Mouse (Mus musculus): Measurements from ENCODE around the gene Zfp235. TPM values are rescaled to one million over a fixed set of nuclear protein-coding genes. Genes with fewer than 3 reads are reported as not detected.

Gene Zfp235
- 5.5 and 7.1 TPM in 2 replicates for polyA plus RNA-seq (2016; fragmentation: Nextera tagmentation; extraction: Ambion mirVana)

DNA sequence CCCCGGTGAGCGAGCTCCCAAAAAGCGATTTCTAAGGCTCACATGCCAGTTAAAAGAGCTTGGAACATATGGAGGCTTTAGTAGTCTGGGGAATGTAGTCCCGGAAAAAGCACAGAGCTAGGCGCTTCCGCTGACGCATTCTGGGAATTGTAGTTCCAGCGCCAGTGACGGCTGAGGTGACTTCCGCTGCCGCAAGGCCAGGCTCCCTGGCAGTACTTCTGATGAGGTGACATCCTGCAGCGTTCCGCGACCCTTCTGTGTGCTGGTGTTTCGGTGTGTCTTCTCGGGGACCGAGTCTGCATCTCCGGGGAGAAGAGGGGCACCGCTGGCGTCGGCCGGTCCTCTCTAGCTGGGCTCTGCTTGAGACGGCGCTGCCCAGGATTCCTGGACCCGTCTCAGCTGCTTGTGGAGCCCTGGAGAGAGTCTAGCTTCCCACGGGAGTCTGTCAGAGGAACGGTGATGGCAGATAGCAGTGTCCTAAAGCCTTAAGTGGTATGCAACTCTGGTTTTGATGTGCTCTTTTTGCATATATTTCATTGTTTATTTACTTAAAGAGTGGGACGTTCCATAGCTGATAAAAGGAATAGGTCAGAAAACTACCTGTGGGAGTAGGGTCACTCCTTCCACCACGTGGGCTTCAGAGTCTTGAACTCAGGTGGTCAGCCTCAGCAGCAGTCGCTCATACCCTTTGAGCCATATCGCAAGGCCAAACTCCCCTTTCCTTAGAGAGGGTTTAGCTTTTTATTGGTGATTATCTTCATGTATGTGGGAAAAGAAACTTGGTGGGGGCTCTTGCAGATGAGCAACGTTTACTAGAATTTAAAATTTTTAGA lies at the start of gene Zfp235:
Gene Zfp235 (plus strand): TSS at position 174 of the 833 bp plus-strand sequence.
- WGBS (ENCODE audit: insufficient replicate concordance), result 5% methylated on average over 32 of the region's 32 CpGs
- peak; percentile 94 for ATAC-seq
- H3K36me3 ChIP-seq, result peaks cover 34% of the 10 kb centered on the region
- peak within 1 kb of the TSS; percentile 70 for H3K4me3 ChIP-seq
- no peaks in the 10 kb centered on the region for H3K27me3 ChIP-seq (replicated peaks)
- peak within 1 kb of the TSS; percentile 84 for H3K4me2 ChIP-seq
- H3K9ac ChIP-seq, result peak within 1 kb of the TSS; percentile 74
- H3K27ac ChIP-seq, result no peak within 1 kb of the TSS
- peaks cover 17% of the 10 kb centered on the region for H3K4me1 ChIP-seq
- no peaks in the 10 kb centered on the region for H3K9me3 ChIP-seq (replicated peaks)

GRCm38 (mm10) chr7:24086871-24087270 lies 47.1 kb upstream of the Zfp235 start:
- no peak for ATAC-seq
- no peak overlapping the region for H3K4me2 ChIP-seq
- H3K27me3 ChIP-seq (replicated peaks), result no peaks in the 10 kb centered on the region
- H3K36me3 ChIP-seq, result peaks cover 64% of the 10 kb centered on the region
- WGBS (ENCODE audit: insufficient replicate concordance), result 88% methylated on average over 4 of the region's 4 CpGs
- H3K27ac ChIP-seq, result no peak overlapping the region
- no peaks in the 10 kb centered on the region for H3K9me3 ChIP-seq (replicated peaks)
- H3K9ac ChIP-seq, result no peak overlapping the region
- no peak overlapping the region for H3K4me3 ChIP-seq
- H3K4me1 ChIP-seq, result peaks cover 23% of the 10 kb centered on the region

DNA sequence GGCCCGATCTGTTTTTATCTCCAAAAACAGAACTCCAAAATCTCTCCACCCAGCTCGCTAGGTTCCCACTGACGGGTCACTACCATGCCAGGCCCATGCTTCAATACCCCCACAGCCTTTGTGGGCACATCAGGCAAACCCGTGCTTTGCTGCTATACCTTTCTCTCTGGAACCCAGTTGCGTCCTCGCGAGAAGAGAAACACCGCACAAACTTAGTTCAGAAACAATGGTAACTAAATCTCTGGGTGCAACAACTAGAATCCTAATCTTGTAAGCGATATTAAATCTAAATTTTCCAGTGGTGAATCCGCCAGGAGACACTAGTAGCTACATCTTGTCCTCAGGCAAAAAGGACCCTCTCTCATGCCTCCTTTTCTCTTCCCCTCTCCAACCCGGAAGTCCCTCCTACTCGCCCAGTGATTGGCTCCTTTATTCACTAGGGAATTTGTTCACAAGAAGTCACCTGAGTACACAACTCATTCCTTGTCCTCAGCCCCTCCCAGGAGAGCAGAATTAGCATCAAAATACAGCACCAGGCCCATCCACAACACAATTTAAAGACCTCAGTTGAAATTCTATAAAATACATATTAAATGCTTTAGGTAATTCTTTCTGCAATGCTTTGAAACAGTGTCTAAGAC lies 46.4 kb upstream of the Zfp235 start:
- H3K9ac ChIP-seq, result no peak overlapping the region
- no peak overlapping the region for H3K27ac ChIP-seq
- WGBS (ENCODE audit: insufficient replicate concordance), result 87% methylated on average over 12 of the region's 12 CpGs
- H3K4me1 ChIP-seq, result peaks cover 21% of the 10 kb centered on the region
- no peak for ATAC-seq
- H3K27me3 ChIP-seq (replicated peaks), result no peaks in the 10 kb centered on the region
- no peak overlapping the region for H3K4me3 ChIP-seq
- H3K36me3 ChIP-seq, result peaks cover 67% of the 10 kb centered on the region
- H3K4me2 ChIP-seq, result no peak overlapping the region
- peaks cover 2% of the 10 kb centered on the region; the same call in 1 of the 2 replicates for H3K9me3 ChIP-seq (replicated peaks)

GRCm38 (mm10) chr7:24104403-24104802 lies 29.6 kb upstream of the Zfp235 start:
- Histone ChIP-seq H3K4me3 (no peak overlapping the region), H3K4me1 (no peaks in the 10 kb centered on the region), H3K4me2 (no peak overlapping the region), H3K36me3 (peaks cover 100% of the 10 kb centered on the region), H3K9ac (no peak overlapping the region), H3K27me3 (replicated peaks) (no peaks in the 10 kb centered on the region), H3K9me3 (replicated peaks) (peaks cover 86% of the 10 kb centered on the region), H3K27ac (no peak overlapping the region)
- ATAC-seq, result no peak
- 89% methylated on average over 9 of the region's 9 CpGs for WGBS (ENCODE audit: insufficient replicate concordance)

DNA sequence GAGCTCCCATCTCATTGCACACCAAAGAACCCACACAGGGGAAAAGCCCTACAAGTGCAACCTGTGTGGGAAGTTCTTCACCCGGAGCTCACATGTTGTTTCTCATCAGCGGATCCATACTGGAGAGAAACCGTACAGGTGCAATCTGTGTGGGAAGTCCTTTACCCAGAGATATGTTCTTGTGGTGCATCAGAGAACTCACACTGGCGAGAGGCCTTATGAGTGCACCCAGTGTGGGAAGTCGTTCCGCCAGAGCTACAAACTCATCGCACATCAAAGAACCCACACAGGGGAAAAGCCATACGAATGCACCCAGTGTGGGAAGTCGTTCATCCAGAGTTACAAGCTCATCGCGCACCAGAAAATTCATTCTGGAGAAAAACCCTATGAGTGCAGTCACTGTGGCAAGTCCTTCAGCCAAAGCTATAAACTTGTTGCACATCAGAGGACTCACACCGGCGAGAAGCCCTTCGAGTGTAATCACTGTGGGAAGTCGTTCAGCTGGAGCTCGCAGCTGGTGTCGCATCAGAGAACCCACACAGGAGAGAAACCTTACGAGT lies 28.7 kb upstream of the Zfp235 start:
- Histone ChIP-seq H3K4me2 (no peak overlapping the region), H3K27me3 (replicated peaks) (no peaks in the 10 kb centered on the region), H3K27ac (no peak overlapping the region), H3K9me3 (replicated peaks) (peaks cover 85% of the 10 kb centered on the region), H3K4me1 (no peaks in the 10 kb centered on the region), H3K36me3 (peaks cover 95% of the 10 kb centered on the region), H3K4me3 (no peak overlapping the region), H3K9ac (no peak overlapping the region)
- WGBS (ENCODE audit: insufficient replicate concordance), result 88% methylated on average over 18 of the region's 18 CpGs
- no peak for ATAC-seq

GRCm38 (mm10) chr7:24110839-24111238 lies 23.1 kb upstream of the Zfp235 start:
- peaks cover 38% of the 10 kb centered on the region for H3K36me3 ChIP-seq
- no peak overlapping the region for H3K27ac ChIP-seq
- no peak overlapping the region for H3K9ac ChIP-seq
- H3K27me3 ChIP-seq (replicated peaks), result no peaks in the 10 kb centered on the region
- no peak overlapping the region for H3K4me2 ChIP-seq
- no peak for ATAC-seq
- WGBS (ENCODE audit: insufficient replicate concordance), result 85% methylated on average over 7 of the region's 7 CpGs
- H3K4me3 ChIP-seq, result no peak overlapping the region
- peaks cover 17% of the 10 kb centered on the region for H3K4me1 ChIP-seq
- H3K9me3 ChIP-seq (replicated peaks), result peaks cover 35% of the 10 kb centered on the region

GRCm38 (mm10) chr7:24111772-24112155 lies 22.2 kb upstream of the Zfp235 start:
- Histone ChIP-seq H3K9ac (peak overlapping the region; percentile 61), H3K4me2 (peak overlapping the region; percentile 78), H3K27me3 (replicated peaks) (no peaks in the 10 kb centered on the region), H3K4me3 (peak overlapping the region; percentile 61), H3K27ac (peak overlapping the region; percentile 36; the same call in 1 of the 2 replicates), H3K9me3 (replicated peaks) (peaks cover 26% of the 10 kb centered on the region), H3K4me1 (peaks cover 21% of the 10 kb centered on the region), H3K36me3 (peaks cover 29% of the 10 kb centered on the region)
- WGBS (ENCODE audit: insufficient replicate concordance), result 16% methylated on average over 9 of the region's 9 CpGs
- ATAC-seq, result peak; percentile 53

- Histone ChIP-seq H3K4me1 (peaks cover 24% of the 10 kb centered on the region), H3K9me3 (replicated peaks) (peaks cover 20% of the 10 kb centered on the region), H3K27me3 (replicated peaks) (no peaks in the 10 kb centered on the region), H3K9ac (peak within 1 kb of the TSS; percentile 61), H3K27ac (peak within 1 kb of the TSS; percentile 36; the same call in 1 of the 2 replicates), H3K36me3 (peaks cover 24% of the 10 kb centered on the region), H3K4me3 (peak within 1 kb of the TSS; percentile 61), H3K4me2 (peak within 1 kb of the TSS; percentile 78)
- 6% methylated on average over 23 of the region's 23 CpGs for WGBS (ENCODE audit: insufficient replicate concordance)
- peak; percentile 83 for ATAC-seq
Observed at GRCm38 (mm10) chr7:24112156-24112856, 21.7 kb upstream of the Zfp235 start, which contains the start of gene Zfp112. TSS of gene Zfp112 (plus strand) at chr7:24112314.

GRCm38 (mm10) chr7:24113001-24113400 lies 21.0 kb upstream of the Zfp235 start:
- H3K27ac ChIP-seq, result peak overlapping the region; percentile 36; the same call in 1 of the 2 replicates
- H3K27me3 ChIP-seq (replicated peaks), result no peaks in the 10 kb centered on the region
- peak overlapping the region; percentile 61 for H3K4me3 ChIP-seq
- H3K4me2 ChIP-seq, result peak overlapping the region; percentile 78
- H3K9ac ChIP-seq, result peak overlapping the region; percentile 61; the same call in 1 of the 2 replicates
- ATAC-seq, result peak; percentile 63
- H3K36me3 ChIP-seq, result peaks cover 17% of the 10 kb centered on the region
- peaks cover 14% of the 10 kb centered on the region for H3K9me3 ChIP-seq (replicated peaks)
- peaks cover 24% of the 10 kb centered on the region for H3K4me1 ChIP-seq
- WGBS (ENCODE audit: insufficient replicate concordance), result 12% methylated on average over 12 of the region's 12 CpGs

DNA sequence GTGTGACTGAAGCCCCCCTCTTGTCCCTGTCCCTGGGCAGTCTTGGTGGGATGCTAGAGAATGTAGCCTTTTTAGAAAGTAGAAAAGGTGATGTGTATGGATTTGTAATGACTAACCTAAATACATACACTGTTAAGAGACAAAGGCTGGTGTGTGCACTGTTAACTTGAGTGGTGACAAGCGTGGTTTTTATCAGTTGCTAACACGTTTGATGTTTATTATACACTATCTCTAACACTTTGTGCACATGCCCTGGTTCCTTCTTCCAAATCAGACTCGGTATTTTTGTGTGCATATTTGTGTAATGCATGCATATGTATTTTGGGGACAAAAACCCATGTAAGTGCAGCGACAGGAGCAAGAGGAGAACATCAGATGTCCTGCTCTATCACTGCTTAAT lies 17.3 kb upstream of the Zfp235 start:
- H3K27ac ChIP-seq, result no peak overlapping the region
- no peaks in the 10 kb centered on the region for H3K27me3 ChIP-seq (replicated peaks)
- H3K4me1 ChIP-seq, result peaks cover 24% of the 10 kb centered on the region
- H3K4me2 ChIP-seq, result no peak overlapping the region
- ATAC-seq, result no peak
- H3K36me3 ChIP-seq, result no peaks in the 10 kb centered on the region
- no peaks in the 10 kb centered on the region for H3K9me3 ChIP-seq (replicated peaks)
- no peak overlapping the region for H3K9ac ChIP-seq
- no peak overlapping the region for H3K4me3 ChIP-seq
- WGBS (ENCODE audit: insufficient replicate concordance), result 45% methylated on average over 4 of the region's 4 CpGs

GRCm38 (mm10) chr7:24133425-24133995 lies 459 bp upstream of the Zfp235 start:
- 21% methylated on average over 6 of the region's 6 CpGs for WGBS (ENCODE audit: insufficient replicate concordance)
- H3K27ac ChIP-seq, result no peak overlapping the region

More at GRCm38 (mm10) chr7:24133425-24133995, 459 bp upstream of the Zfp235 start:
- Histone ChIP-seq H3K36me3 (peaks cover 27% of the 10 kb centered on the region), H3K4me1 (peaks cover 17% of the 10 kb centered on the region), H3K9ac (peak overlapping the region; percentile 74), H3K4me3 (peak overlapping the region; percentile 70), H3K4me2 (peak overlapping the region; percentile 84), H3K27me3 (replicated peaks) (no peaks in the 10 kb centered on the region), H3K9me3 (replicated peaks) (no peaks in the 10 kb centered on the region)
- ATAC-seq, result 0 out of 2 replicates have a peak, but pooled peaks have one; percentile 11

All from liver, embryonic 12.5 days (tissue).